Mouse (Mus musculus) small intestine, adult 2 months (tissue): ENCODE data around the gene Lypd8. TPM values are rescaled to one million over a fixed set of nuclear protein-coding genes. Genes with fewer than 3 reads are reported as not detected.
"Not testable (repeated sequence)": the region's sequence is repeated elsewhere in the genome, so short reads cannot be mapped to it uniquely, and the experiment has no call there.

Experiments
- H3K27ac ChIP-seq: fragments of 200-500 bp; 2 replicates; pipeline ENCODE4 v1.5.1; 2012; ENCODE audit warnings: low read depth, low read length, control low read depth, inconsistent platforms; ENCODE audit not compliant: insufficient read depth
- H3K27me3 ChIP-seq: fragments of 200-500 bp; 2 replicates; pipeline ENCODE4 v1.6.1; 2012; ENCODE audit warnings: mild to moderate bottlenecking, moderate library complexity, low read length, inconsistent platforms; ENCODE audit not compliant: control insufficient read depth, insufficient read depth
- H3K36me3 ChIP-seq: fragments of 200-500 bp; 2 replicates; pipeline ENCODE4 v1.6.1; 2012; ENCODE audit warnings: mild to moderate bottlenecking, low read length, control low read depth, inconsistent platforms; ENCODE audit not compliant: control insufficient read depth, insufficient read depth
- H3K4me1 ChIP-seq: fragments of 200-500 bp; 2 replicates; pipeline ENCODE4 v1.6.1; 2012; ENCODE audit warnings: low read length, inconsistent platforms, mixed read lengths; ENCODE audit not compliant: control insufficient read depth, insufficient read depth, insufficient read length
- H3K4me3 ChIP-seq: fragments of 200-500 bp; 2 replicates; pipeline ENCODE4 v1.5.1; 2012; ENCODE audit warnings: low read depth, mild to moderate bottlenecking, control low read depth, inconsistent platforms, low read length, moderate library complexity
- CTCF ChIP-seq: fragments of 200-500 bp; IDR thresholded peaks from 2 replicates; pipeline ENCODE4 v1.5.1; 2012; ENCODE audit warnings: low read depth, mild to moderate bottlenecking, control low read depth, inconsistent platforms, low read length, moderate library complexity, mixed read lengths; ENCODE audit not compliant: insufficient replicate concordance, insufficient read length; ENCODE audit errors: extremely low read depth
- POLR2A ChIP-seq: fragments of 200-500 bp; IDR thresholded peaks from 2 replicates; pipeline ENCODE4 v1.6.1; 2012; ENCODE audit warnings: low read depth, mild to moderate bottlenecking, control low read depth, inconsistent platforms, low read length, moderate library complexity
- WGBS: fragments of 180-500 bp; shearing (Covaris S2); methylation state at CpG from one replicate; pipeline ENCODE4 v1.1.7; 2018; 5-methylcytosine and 5-hydroxymethylcytosine counted together
- polyA plus RNA-seq: library from polyadenylated mRNA; depleted of rRNA; stranded (reverse); fragments of >200 nt; gene quantifications from 2 replicates; pipeline ENCODE4 v1.2.3, GENCODE M21; 2012

Gene Lypd8
- polyA plus RNA-seq, 1 experiment: 2,382 TPM

GRCm38 (mm10) chr11:58357844-58358534 lies 20.9 kb upstream of the Lypd8 start:
- 22% methylated on average over 6 of the region's 6 CpGs for WGBS
- Histone ChIP-seq H3K36me3 (no peaks in the 10 kb centered on the region), H3K27me3 (no peaks in the 10 kb centered on the region), H3K27ac (peak overlapping the region; percentile 34), H3K4me3 (no peak overlapping the region), H3K4me1 (peaks cover 39% of the 10 kb centered on the region)
- TF ChIP-seq POLR2A (no peak), CTCF (no peak)

- WGBS: no CpG with 5 or more reads among the region's 6 CpGs
- H3K4me1 ChIP-seq: peaks cover 27% of the 10 kb centered on the region
- H3K27me3 ChIP-seq, H3K36me3 ChIP-seq, H3K4me3 ChIP-seq: not testable (repeated sequence)
- H3K27ac ChIP-seq: peak overlapping the region; percentile 71
These were observed 16.3 kb upstream of the Lypd8 start for GRCm38 (mm10) chr11:58362562-58362961.

- H3K27ac ChIP-seq: peak overlapping the region; percentile 78
- 30% methylated on average over 3 of the region's 3 CpGs for WGBS
- H3K27me3 ChIP-seq: no peaks in the 10 kb centered on the region
- no peaks in the 10 kb centered on the region for H3K36me3 ChIP-seq
- TF ChIP-seq POLR2A (no peak), CTCF (no peak)
- no peak overlapping the region for H3K4me3 ChIP-seq
- peaks cover 23% of the 10 kb centered on the region for H3K4me1 ChIP-seq
These were observed 14.4 kb upstream of the Lypd8 start for GRCm38 (mm10) chr11:58364454-58364853.

- H3K27ac ChIP-seq: peak overlapping the region; percentile 71
- not testable (repeated sequence) for H3K4me3 ChIP-seq, H3K27me3 ChIP-seq, H3K36me3 ChIP-seq
- H3K4me1 ChIP-seq: peaks cover 18% of the 10 kb centered on the region
- WGBS: no CpG with 5 or more reads among the region's 6 CpGs
These were observed 12.7 kb upstream of the Lypd8 start for GRCm38 (mm10) chr11:58366191-58366590.

GRCm38 (mm10) chr11:58377273-58377672 lies 1.6 kb upstream of the Lypd8 start:
- H3K27me3 ChIP-seq: no peaks in the 10 kb centered on the region
- 24% methylated on average over 2 of the region's 2 CpGs for WGBS
- peak overlapping the region; percentile 81 for H3K27ac ChIP-seq
- H3K4me3 ChIP-seq: no peak overlapping the region
- peaks cover 20% of the 10 kb centered on the region for H3K4me1 ChIP-seq
- H3K36me3 ChIP-seq: peaks cover 10% of the 10 kb centered on the region
- no peak for TF ChIP-seq CTCF
- TF ChIP-seq POLR2A: no peak

GRCm38 (mm10) chr11:58377686-58378085 lies 1.2 kb upstream of the Lypd8 start:
- Histone ChIP-seq H3K27ac (peak overlapping the region; percentile 81), H3K4me3 (no peak overlapping the region), H3K4me1 (peaks cover 20% of the 10 kb centered on the region), H3K36me3 (peaks cover 14% of the 10 kb centered on the region), H3K27me3 (no peaks in the 10 kb centered on the region)
- 5% methylated on average over 1 of the region's 1 CpGs for WGBS
- TF ChIP-seq POLR2A (no peak), CTCF (no peak)

GRCm38 (mm10) chr11:58379516-58379915 lies 673 bp downstream of the Lypd8 start:
- Histone ChIP-seq H3K4me1 (peaks cover 20% of the 10 kb centered on the region), H3K4me3 (peak overlapping the region; percentile 78), H3K36me3 (peaks cover 30% of the 10 kb centered on the region), H3K27ac (peak overlapping the region; percentile 81), H3K27me3 (no peaks in the 10 kb centered on the region)
- TF ChIP-seq POLR2A (no peak), CTCF (no peak)
- 27% methylated on average over 1 of the region's 1 CpGs for WGBS

GRCm38 (mm10) chr11:58382471-58382870 lies 3.6 kb downstream of the Lypd8 start:
- TF ChIP-seq CTCF: no peak
- TF ChIP-seq POLR2A: no peak
- H3K27me3 ChIP-seq: no peaks in the 10 kb centered on the region
- WGBS: 67% methylated on average over 6 of the region's 6 CpGs
- H3K27ac ChIP-seq: no peak overlapping the region
- H3K36me3 ChIP-seq: peaks cover 55% of the 10 kb centered on the region
- H3K4me3 ChIP-seq: peak overlapping the region; percentile 58
- peaks cover 10% of the 10 kb centered on the region for H3K4me1 ChIP-seq
